Mouse (Mus musculus): Measurements from ENCODE around the gene Srp54b. TPM values are rescaled to one million over a fixed set of nuclear protein-coding genes. Genes with fewer than 3 reads are reported as not detected.

The Srp54b gene
- polyA plus RNA-seq, 1 experiment from 2014 or later: 62.1 TPM

Other genes starting within 250 kb of the Srp54b start
- gene Gm20403, start 168.6 kb upstream of the Srp54b start, polyA plus RNA-seq (2014; fragmentation: Nextera tagmentation; extraction: Ambion mirVana): not detected in 2 replicates
- gene Baz1a, start 140.8 kb upstream of the Srp54b start, polyA plus RNA-seq (2014; fragmentation: Nextera tagmentation; extraction: Ambion mirVana): 30.7 and 35.6 TPM in 2 replicates
- 35.6 and 40.3 TPM in 2 replicates for gene 2700097O09Rik, start 75.0 kb upstream of the Srp54b start, polyA plus RNA-seq (2014; fragmentation: Nextera tagmentation; extraction: Ambion mirVana)
- gene Srp54a, start 74.8 kb upstream of the Srp54b start, polyA plus RNA-seq (2014; fragmentation: Nextera tagmentation; extraction: Ambion mirVana): 187 and 195 TPM in 2 replicates
- 14.4 and 15.5 TPM in 2 replicates for gene Fam177a, start 30.6 kb upstream of the Srp54b start, polyA plus RNA-seq (2014; fragmentation: Nextera tagmentation; extraction: Ambion mirVana)
- gene 1700047I17Rik2, start 44.5 kb downstream of the Srp54b start, polyA plus RNA-seq (2014; fragmentation: Nextera tagmentation; extraction: Ambion mirVana): 3.2 and 3.3 TPM in 2 replicates
- 85.3 and 97.2 TPM in 2 replicates for gene Srp54c, start 75.1 kb downstream of the Srp54b start, polyA plus RNA-seq (2014; fragmentation: Nextera tagmentation; extraction: Ambion mirVana)
- gene 1110008L16Rik, start 144.5 kb downstream of the Srp54b start, polyA plus RNA-seq (2014; fragmentation: Nextera tagmentation; extraction: Ambion mirVana): 21.6 and 22.0 TPM in 2 replicates
- gene Ppp2r3c, start 147.9 kb downstream of the Srp54b start, polyA plus RNA-seq (2014; fragmentation: Nextera tagmentation; extraction: Ambion mirVana): 28.8 and 31.0 TPM in 2 replicates
- gene Psma6, start 229.1 kb downstream of the Srp54b start, polyA plus RNA-seq (2014; fragmentation: Nextera tagmentation; extraction: Ambion mirVana): 523 and 533 TPM in 2 replicates

Measured in embryonic facial prominence, embryonic 11.5 days (tissue).